In genomic region chrX:167167282-167167681, GRCm38 (mm10) we compare ENCODE assay signal across 12 mouse cellular contexts. TPM values are rescaled to one million over a fixed set of nuclear protein-coding genes. Genes with fewer than 3 reads are reported as not detected.
DNase-seq lines count a peak whose midpoint lies in the region; ATAC-seq and TF ChIP-seq lines count a peak whose summit lies in the region.
"Had no signal": no experiment of that assay in that cellular context is flagged by ENCODE, and none has a peak within 500 bp of the region (broad histone marks: within the 10 kb centered on the region; RNA-seq: fewer than 3 reads in every experiment).

No protein-coding gene starts in this region.

- H3K36me3 ChIP-seq in heart, postnatal 0 days (replicated peaks; ENCODE audit: control insufficient read depth, insufficient read depth, low read length) = no peaks in the 10 kb centered on the region
- no peaks in the 10 kb centered on the region for H3K36me3 ChIP-seq in lung, embryonic 14.5 days (ENCODE audit: insufficient read depth)
- no peaks in the 10 kb centered on the region for H3K36me3 ChIP-seq in splenic B cell, adult 2 months (ENCODE audit: control insufficient read depth, insufficient read depth, low read length, poor library complexity, severe bottlenecking)
- H3K36me3 ChIP-seq: heart, embryonic 15.5 days; liver, embryonic 13.5 days had no signal

- intact Hi-C loops in heart, postnatal 25 days (cut with DNase I) = no loop called here

- no peak overlapping the region for H3K4me2 ChIP-seq in heart, postnatal 0 days (ENCODE audit: low read depth, low read length)
- H3K4me2 ChIP-seq in lung, embryonic 14.5 days = no peak overlapping the region
- H3K4me2 ChIP-seq: heart, embryonic 15.5 days; liver, embryonic 13.5 days had no signal

- TF ChIP-seq CTCF in heart, postnatal 0 days (IDR thresholded peaks at IDR 0.05; ENCODE audit: low read depth) = no peak
- no peak for TF ChIP-seq CTCF in lung, embryonic 14.5 days (IDR thresholded peaks at IDR 0.05; ENCODE audit: low read depth)

- ATAC-seq in heart, postnatal 0 days (ENCODE audit: insufficient read depth, low read depth) = no peak
- ATAC-seq in lung, embryonic 14.5 days (ENCODE audit: insufficient read depth) = no peak

- H3K27ac ChIP-seq in heart, postnatal 0 days (ENCODE audit: low read depth) = 0 out of 2 replicates have a peak overlapping the region, but pooled peaks have one; percentile 20
- no peak overlapping the region for H3K27ac ChIP-seq in lung, embryonic 14.5 days (ENCODE audit: low read depth)
- H3K27ac ChIP-seq: heart, embryonic 15.5 days; liver, embryonic 13.5 days had no signal

- no peaks in the 10 kb centered on the region for H3K27me3 ChIP-seq in heart, postnatal 0 days (ENCODE audit: control insufficient read depth, insufficient read depth, low read length)
- no peaks in the 10 kb centered on the region for H3K27me3 ChIP-seq in lung, embryonic 14.5 days (ENCODE audit: insufficient read depth, low read length)
- no peaks in the 10 kb centered on the region for H3K27me3 ChIP-seq in splenic B cell, adult 2 months (ENCODE audit: control insufficient read depth, insufficient read depth, low read length, poor library complexity, severe bottlenecking)
- H3K27me3 ChIP-seq: heart, embryonic 15.5 days; liver, embryonic 13.5 days had no signal

- TF ChIP-seq EP300 in heart, postnatal 0 days (IDR thresholded peaks at IDR 0.05; ENCODE audit: low read depth) = no peak

- H3K9me3 ChIP-seq in heart, postnatal 0 days (replicated peaks; ENCODE audit: control insufficient read depth, low read length) = no peaks in the 10 kb centered on the region
- no peaks in the 10 kb centered on the region for H3K9me3 ChIP-seq in lung, embryonic 14.5 days (ENCODE audit: low read depth, low read length)
- H3K9me3 ChIP-seq: heart, embryonic 15.5 days; liver, embryonic 13.5 days had no signal

- H3K4me1 ChIP-seq in heart, postnatal 0 days (ENCODE audit: control insufficient read depth, insufficient read depth) = no peaks in the 10 kb centered on the region
- no peaks in the 10 kb centered on the region for H3K4me1 ChIP-seq in lung, embryonic 14.5 days (ENCODE audit: insufficient read depth)
- H3K4me1 ChIP-seq: liver, embryonic 13.5 days had no signal

- WGBS in heart, postnatal 0 days = 56% methylated on average over 2 of the region's 2 CpGs
- WGBS in lung, embryonic 14.5 days = 71% methylated on average over 2 of the region's 2 CpGs

- no peak overlapping the region for H3K9ac ChIP-seq in heart, postnatal 0 days (replicated peaks; ENCODE audit: low read depth, low read length)
- no peak overlapping the region for H3K9ac ChIP-seq in lung, embryonic 14.5 days
- H3K9ac ChIP-seq: heart, embryonic 15.5 days; liver, embryonic 13.5 days had no signal

- no peak overlapping the region for H3K4me3 ChIP-seq in heart, postnatal 0 days (ENCODE audit: low read depth, low read length)
- no peak overlapping the region for H3K4me3 ChIP-seq in lung, embryonic 14.5 days (ENCODE audit: low read depth, low read length)
- H3K4me3 ChIP-seq: erythroblast, embryonic 14.5 days; heart, embryonic 15.5 days; liver, embryonic 13.5 days had no signal

- DNase-seq in heart, postnatal 0 days (ENCODE audit: low spot score) = no peak
- no peak for DNase-seq in heart, postnatal 25 days (ENCODE audit: low spot score)
- peak; percentile 15 for DNase-seq in thymus, postnatal 14 days
- DNase-seq in thymus, postnatal 36 days = no peak
- DNase-seq in lung, embryonic 14.5 days = peak; percentile 42
- DNase-seq in splenic B cell, adult 2 months (ENCODE audit: low read depth, low spot score) = peak; percentile 18
- DNase-seq in urinary bladder, adult 2 months (ENCODE audit: low spot score) = no peak
- no peak for DNase-seq in layer of hippocampus, adult 8-10 months (ENCODE audit: low spot score in 2 of 2)
- DNase-seq: cerebellum, postnatal 14 days; liver, embryonic 13.5 days had no signal

RNA-seq across cellular contexts. Expression of gene Tmsb4x, which starts 41.8 kb away (rescaled TPM):
- 495 and 525 TPM in 2 replicates for total RNA-seq in heart, postnatal 0 days (2014; rRNA removed; ENCODE audit: low replicate concordance)
- 2,040 and 2,137 TPM in 2 replicates for polyA plus RNA-seq in heart, postnatal 0 days (2015; fragmentation: Nextera tagmentation; extraction: Ambion mirVana)
- total RNA-seq in heart, postnatal 25 days (2021) = 100 to 1,000 TPM; 459 to 522 TPM
- polyA plus RNA-seq in lung, embryonic 14.5 days (2014; fragmentation: Nextera tagmentation; extraction: Ambion mirVana) = 3,079 and 3,531 TPM in 2 replicates
- polyA plus RNA-seq in urinary bladder, adult 2 months (2012; rRNA removed) = 4,214 and 4,914 TPM in 2 replicates
- total RNA-seq in layer of hippocampus, adult 8-10 months (2022) = 1,000 to 10,000 TPM; 1,713 to 2,363 (median 1,977) TPM

Comparison
In these comparisons a context has a peak if more than half of its experiments do, and no peak if none do; other contexts are left out.
1. DNase-seq: peak in thymus, postnatal 14 days (single experiment), lung, embryonic 14.5 days (single experiment) and splenic B cell, adult 2 months (single experiment); none in heart, postnatal 0 days (single experiment), heart, postnatal 25 days (single experiment), thymus, postnatal 36 days (0 of 2), urinary bladder, adult 2 months (single experiment) and layer of hippocampus, adult 8-10 months (0 of 2).